Mouse (Mus musculus): ENCODE results near the gene B130006D01Rik. TPM values are rescaled to one million over a fixed set of nuclear protein-coding genes. Genes with fewer than 3 reads are reported as not detected.

Gene B130006D01Rik
- total RNA-seq, 1 experiment from 2014 or later: 8.0 TPM

DNA sequence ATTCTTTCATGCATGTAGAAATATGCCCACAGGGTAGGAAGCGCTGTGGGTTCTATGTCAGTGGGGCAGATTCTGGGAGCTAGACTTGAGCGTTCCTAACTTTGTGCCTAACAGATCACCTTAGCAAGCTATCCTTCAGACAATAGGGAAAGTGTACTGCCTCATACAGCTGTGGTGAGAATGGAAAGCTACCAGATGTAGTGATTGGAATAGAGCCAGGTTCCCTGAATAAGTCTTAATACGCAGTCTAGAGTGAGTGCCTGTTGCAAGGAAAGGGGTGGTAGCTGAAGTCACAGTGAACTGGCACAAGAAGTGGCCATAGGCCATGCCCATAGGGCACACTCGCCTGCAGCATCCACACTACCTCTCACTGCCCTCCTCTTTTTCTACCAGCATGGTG is 39.6 kb downstream of the B130006D01Rik start:
- no peak for ATAC-seq (ENCODE audit: extremely low read depth, insufficient number of reproducible peaks, low FRiP score, poor library complexity, severe bottlenecking)

DNA sequence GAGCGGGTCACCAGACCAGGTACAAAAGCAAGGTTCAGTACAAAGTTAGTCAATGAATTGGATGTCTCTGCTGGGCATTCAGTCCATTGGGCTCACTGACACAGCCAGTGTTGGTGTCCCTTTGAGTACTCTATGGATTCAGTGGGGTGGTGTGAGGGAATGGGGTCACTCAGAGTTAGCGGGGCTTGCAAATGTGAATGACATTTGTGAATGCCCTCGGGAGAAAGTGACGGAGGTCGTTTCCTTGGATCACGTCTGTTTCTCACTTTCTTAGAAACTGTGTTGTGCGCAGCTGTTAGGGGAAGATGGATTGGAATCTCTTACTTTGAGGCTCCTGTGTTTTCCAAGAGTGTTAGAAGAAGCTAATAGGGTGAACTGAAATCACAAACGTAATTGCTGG is 41.4 kb downstream of the B130006D01Rik start:
- ATAC-seq (ENCODE audit: extremely low read depth, insufficient number of reproducible peaks, low FRiP score, poor library complexity, severe bottlenecking): no peak

DNA sequence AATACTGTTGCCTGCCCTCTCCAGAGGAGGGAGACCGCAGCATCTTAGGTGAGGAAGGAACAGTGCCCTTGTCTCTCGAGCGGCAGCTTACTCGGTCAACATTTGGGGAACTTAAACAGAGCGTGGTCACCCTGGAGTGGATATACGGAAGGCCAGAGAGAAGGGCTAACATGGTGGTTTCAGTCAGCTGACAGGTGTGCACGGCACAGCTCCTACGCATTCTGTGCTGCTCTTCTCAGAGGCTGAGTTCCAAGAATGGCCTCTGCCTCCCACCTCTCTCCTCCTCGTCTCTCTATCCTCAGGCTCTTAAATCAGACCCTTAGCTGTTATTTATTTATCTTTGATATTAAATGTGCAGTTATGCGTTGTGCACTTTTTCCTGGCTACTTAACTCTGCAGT is 41.9 kb downstream of the B130006D01Rik start:
- ATAC-seq (ENCODE audit: extremely low read depth, insufficient number of reproducible peaks, low FRiP score, poor library complexity, severe bottlenecking): no peak

DNA sequence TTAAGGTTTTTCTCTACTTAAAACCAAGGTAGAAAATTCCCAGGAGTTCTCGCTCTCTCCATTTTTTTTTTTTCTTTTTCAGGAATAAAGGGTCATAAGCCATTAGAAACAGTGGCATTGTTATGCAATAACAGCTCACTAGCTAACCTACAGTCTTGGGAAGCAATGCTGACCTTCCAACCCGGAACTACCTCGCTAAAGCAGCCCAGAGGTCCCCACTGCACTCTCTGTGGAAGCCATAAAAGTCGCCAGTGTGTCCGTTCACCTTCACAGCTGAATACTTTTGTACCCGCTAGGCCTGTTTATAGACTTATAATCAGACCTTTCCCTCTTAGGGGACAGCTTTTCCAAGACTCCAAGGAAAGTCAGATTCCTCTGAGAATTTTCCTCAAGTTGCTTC is 44.9 kb downstream of the B130006D01Rik start:
- ATAC-seq (ENCODE audit: extremely low read depth, insufficient number of reproducible peaks, low FRiP score, poor library complexity, severe bottlenecking): no peak

DNA sequence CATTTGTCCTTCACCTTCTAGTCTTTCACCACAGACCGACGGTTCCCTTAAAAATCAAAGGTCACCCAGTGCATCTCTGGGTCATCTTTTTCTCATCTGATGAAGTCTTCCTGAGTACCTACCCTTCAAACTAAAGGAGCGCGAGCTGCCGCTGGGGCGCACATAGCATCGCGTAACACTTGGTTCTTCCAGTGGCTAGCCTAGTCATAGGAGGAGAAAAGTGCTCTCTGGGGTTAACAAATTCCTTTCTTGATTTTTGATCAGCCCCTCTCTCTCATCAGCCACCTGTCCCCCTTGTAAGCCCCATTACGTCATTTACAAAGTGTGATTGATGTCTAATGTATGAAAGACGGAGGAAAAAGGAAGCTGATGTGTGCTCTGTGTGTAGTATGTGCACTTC is 45.8 kb downstream of the B130006D01Rik start:
- no peak for ATAC-seq (ENCODE audit: extremely low read depth, insufficient number of reproducible peaks, low FRiP score, poor library complexity, severe bottlenecking)

DNA sequence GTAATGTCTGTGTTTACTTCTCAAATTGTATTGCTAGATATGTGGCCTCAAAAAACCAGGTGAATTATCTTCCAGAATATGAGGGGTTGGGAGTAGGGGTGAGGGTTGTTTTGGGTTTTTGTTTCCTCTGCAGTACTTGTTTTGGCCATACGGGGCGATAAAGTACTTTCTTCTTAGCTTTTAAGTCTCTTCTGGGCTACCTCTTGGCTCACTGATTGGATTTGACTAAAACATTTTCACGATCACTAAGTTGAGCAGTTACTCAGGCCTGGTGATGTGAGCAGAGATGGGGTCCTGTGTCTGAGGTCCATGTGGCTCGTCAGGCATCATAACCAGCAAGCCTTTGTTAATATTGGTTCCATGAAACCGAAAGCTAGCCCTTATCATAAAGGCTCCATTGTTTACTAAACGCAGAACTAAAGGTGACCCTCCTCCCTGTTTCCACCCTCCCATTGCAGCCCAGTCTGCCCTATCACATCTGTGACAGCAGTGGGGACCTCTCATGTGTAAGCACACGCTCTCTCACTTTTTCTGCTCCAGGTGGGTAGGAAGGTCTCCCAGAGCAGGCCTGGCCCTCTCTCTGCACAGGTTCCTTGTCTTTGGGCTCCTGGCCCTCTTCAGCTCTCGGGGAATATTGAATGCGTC is 47.5 kb downstream of the B130006D01Rik start:
- no peak for ATAC-seq (ENCODE audit: extremely low read depth, insufficient number of reproducible peaks, low FRiP score, poor library complexity, severe bottlenecking)

DNA sequence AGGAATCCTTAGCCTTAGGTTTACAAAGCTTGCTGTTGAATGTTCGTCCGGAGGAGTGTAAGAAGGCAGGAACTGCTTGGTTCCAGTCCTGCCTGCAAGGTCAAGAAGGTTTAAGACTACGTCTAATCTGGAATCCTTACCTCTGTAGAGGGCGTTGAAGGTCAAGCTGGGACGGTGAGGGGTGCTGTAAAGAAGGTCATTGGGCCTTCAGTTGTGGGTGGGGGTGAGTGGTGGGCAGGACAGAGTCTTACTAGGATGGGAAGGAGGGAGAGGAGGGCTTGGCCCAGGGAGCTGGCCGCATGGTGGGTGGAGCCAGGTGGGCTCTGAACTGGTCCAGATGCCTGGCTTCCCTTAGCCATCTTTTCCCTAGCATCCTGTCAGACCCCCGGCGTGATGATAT is 48.3 kb downstream of the B130006D01Rik start:
- no peak for ATAC-seq (ENCODE audit: extremely low read depth, insufficient number of reproducible peaks, low FRiP score, poor library complexity, severe bottlenecking)

DNA sequence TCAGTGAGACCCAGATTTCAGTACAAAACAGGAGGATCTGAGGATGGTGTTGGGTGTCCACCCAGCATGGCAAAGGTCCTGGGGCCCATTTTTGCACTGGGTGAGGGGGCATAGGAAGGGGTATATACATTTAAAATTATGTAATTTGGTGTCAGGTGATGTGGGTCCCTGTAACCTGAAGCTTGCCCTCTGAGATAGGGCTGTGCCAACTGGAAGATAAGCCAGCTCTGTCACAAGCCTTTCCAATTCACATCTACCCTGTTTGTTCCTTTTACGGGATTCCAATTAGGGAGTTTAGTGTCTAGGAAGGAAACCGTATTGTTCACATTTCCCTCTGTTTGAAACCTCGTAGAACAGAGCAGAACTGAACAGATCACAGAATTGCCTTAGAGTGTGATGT is 49.9 kb downstream of the B130006D01Rik start:
- no peak for ATAC-seq (ENCODE audit: extremely low read depth, insufficient number of reproducible peaks, low FRiP score, poor library complexity, severe bottlenecking)

Other genes starting within 250 kb of the B130006D01Rik start
- gene Nxph3, start 209.0 kb upstream of the B130006D01Rik start, total RNA-seq (2017): not detected in 2 replicates
- gene Ngfr, start 135.9 kb upstream of the B130006D01Rik start, total RNA-seq (2017): 2.6 and 3.4 TPM in 2 replicates
- gene Phb, start 56.6 kb upstream of the B130006D01Rik start, total RNA-seq (2017): 21.9 and 27.3 TPM in 2 replicates
- 66.5 and 67.5 TPM in 2 replicates for gene Zfp652, start 10.9 kb upstream of the B130006D01Rik start, total RNA-seq (2017)
- 23.4 and 29.7 TPM in 2 replicates for gene Phospho1, start 100.9 kb downstream of the B130006D01Rik start, total RNA-seq (2017)
- 122 and 146 TPM in 2 replicates for gene Gngt2, start 113.6 kb downstream of the B130006D01Rik start, total RNA-seq (2017)
- 60.0 and 63.7 TPM in 2 replicates for gene Abi3, start 118.9 kb downstream of the B130006D01Rik start, total RNA-seq (2017)
- 2.0 and 2.1 TPM in 2 replicates for gene B4galnt2, start 191.3 kb downstream of the B130006D01Rik start, total RNA-seq (2017)